ENCODE assay signal across 8 mouse cellular contexts in the genomic region with DNA sequence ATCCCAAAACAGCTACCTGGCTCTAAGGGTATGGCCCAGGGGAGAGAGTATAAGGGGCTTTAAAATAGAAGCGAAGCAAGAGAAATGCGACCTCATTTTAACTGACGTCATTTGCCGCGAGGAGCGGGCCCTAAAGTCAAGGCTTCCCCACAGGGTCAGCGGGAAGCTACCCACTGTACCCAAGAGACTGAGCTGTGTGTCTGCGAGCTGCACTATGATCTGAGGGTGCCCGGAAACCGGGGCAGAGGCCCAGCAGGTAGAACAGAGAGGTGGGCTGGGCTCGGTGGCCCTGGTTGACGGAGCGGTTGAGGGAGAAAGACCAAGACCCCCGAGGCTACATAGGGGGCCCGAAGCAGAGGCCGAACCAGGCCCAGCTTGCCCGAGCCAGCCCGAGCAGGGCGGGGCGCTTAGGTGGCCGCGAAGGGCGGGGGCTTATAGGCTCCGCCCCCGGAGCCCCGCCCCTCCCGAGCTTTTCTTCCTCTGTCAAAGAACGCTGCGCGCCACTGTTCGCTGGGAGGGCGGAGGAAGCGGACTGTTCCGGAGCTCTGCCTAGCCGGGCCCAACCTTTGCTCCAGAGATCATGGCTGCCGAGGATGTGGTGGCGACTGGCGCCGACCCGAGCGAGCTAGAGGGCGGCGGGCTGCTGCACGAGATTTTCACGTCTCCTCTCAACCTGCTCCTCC. TPM values are rescaled to one million over a fixed set of nuclear protein-coding genes. Genes with fewer than 3 reads are reported as not detected.
DNase-seq lines count a peak whose midpoint lies in the region; ATAC-seq lines count a peak whose summit lies in the region.

Gene Pgrmc1, plus strand, starts transcription at position 500 of the 683 bp plus-strand sequence.

- H3K4me3 ChIP-seq in hindbrain, embryonic 13.5 days: peak within 1 kb of the TSS; percentile 68

- peak within 1 kb of the TSS; percentile 89 for H3K9ac ChIP-seq in hindbrain, embryonic 13.5 days

- peaks cover 18% of the 10 kb centered on the region for H3K4me1 ChIP-seq in hindbrain, embryonic 13.5 days (replicated peaks)

- H3K9me3 ChIP-seq in hindbrain, embryonic 13.5 days: no peaks in the 10 kb centered on the region

- WGBS in hindbrain, embryonic 13.5 days: 22% methylated on average over 44 of the region's 45 CpGs

- peak within 1 kb of the TSS; percentile 91 for H3K27ac ChIP-seq in hindbrain, embryonic 13.5 days

- no peaks in the 10 kb centered on the region for H3K36me3 ChIP-seq in hindbrain, embryonic 13.5 days

- H3K4me2 ChIP-seq in hindbrain, embryonic 13.5 days: peak within 1 kb of the TSS; percentile 68

- H3K27me3 ChIP-seq in hindbrain, embryonic 13.5 days: no peaks in the 10 kb centered on the region

- ATAC-seq in hindbrain, embryonic 13.5 days (ENCODE audit: low FRiP score): peak; percentile 91

- peak; percentile 88 for DNase-seq in T-cell, adult 2 months (ENCODE audit: low spot score)
- peak; percentile 88 to 92 for DNase-seq in cerebellum, postnatal 25 days
- DNase-seq in frontal cortex, postnatal 25 days (ENCODE audit: low spot score in 2 of 2): peak; percentile 54 to 60
- peak; percentile 64 to 67 for DNase-seq in layer of hippocampus, postnatal 25 days (ENCODE audit: extremely low spot score in 1 of 2, low spot score in 1 of 2)
- DNase-seq in lung, postnatal 14 days: peak; percentile 84
- peak; percentile 85 for DNase-seq in ovary, postnatal 36 days (ENCODE audit: low spot score)
- DNase-seq in thymus, postnatal 14 days: peak; percentile 89

RNA-seq across cellular contexts. Expression of gene Pgrmc1, which starts in this region (rescaled TPM):
- 587 and 603 TPM in 2 replicates for polyA plus RNA-seq in hindbrain, embryonic 13.5 days (2015; fragmentation: Nextera tagmentation; extraction: Ambion mirVana)
- total RNA-seq in layer of hippocampus, postnatal 25 days (2021): 100 to 1,000 TPM; 270 to 328 TPM

Comparison
In these comparisons a context has a peak if more than half of its experiments do, and no peak if none do; other contexts are left out.
1. Peak in every context shown above with its lines: DNase-seq, ATAC-seq, H3K4me3 ChIP-seq and H3K27ac ChIP-seq.